Mouse (Mus musculus) midbrain, embryonic 15.5 days (tissue): ENCODE measurements at regions not wholly inside any gene's neighbourhood (a gene's known extent, or its start where the extent isn't known, plus 50 kb on each side); places are given as distances from the start of the nearest gene placed in this dataset.

ENCODE experiments used
- ATAC-seq: fragments of 200-750 bp; cut with Nextera tagmentation; replicated peaks from 2 replicates; pipeline ENCODE4 v1.8.0; 2017; ENCODE audit warnings: moderate TSS enrichment
- H3K27ac ChIP-seq: fragments of 300-500 bp; sonication (generic); 2 replicates; pipeline ENCODE4 v1.5.1; 2015; ENCODE audit warnings: mild to moderate bottlenecking, inconsistent platforms
- H3K27me3 ChIP-seq: fragments of 300-500 bp; sonication (generic); replicated peaks from 2 replicates; pipeline ENCODE4 v1.6.1; 2015; ENCODE audit warnings: inconsistent platforms
- H3K36me3 ChIP-seq: fragments of 300-500 bp; sonication (generic); replicated peaks from 2 replicates; pipeline ENCODE4 v1.6.1; 2015; ENCODE audit warnings: inconsistent platforms
- H3K4me1 ChIP-seq: fragments of 300-500 bp; sonication (generic); 2 replicates; pipeline ENCODE4 v1.6.1; 2015; ENCODE audit warnings: inconsistent platforms
- H3K4me2 ChIP-seq: fragments of 300-500 bp; sonication (generic); 2 replicates; pipeline ENCODE4 v1.6.1; 2015; ENCODE audit warnings: inconsistent platforms, mild to moderate bottlenecking, moderate library complexity
- H3K4me3 ChIP-seq: fragments of 300-500 bp; sonication (generic); 2 replicates; pipeline ENCODE4 v1.5.1; 2015; ENCODE audit warnings: mild to moderate bottlenecking, inconsistent platforms
- H3K9ac ChIP-seq: fragments of 300-500 bp; sonication (generic); 2 replicates; pipeline ENCODE4 v1.6.1; 2015; ENCODE audit warnings: mild to moderate bottlenecking, inconsistent platforms
- H3K9me3 ChIP-seq: fragments of 300-500 bp; sonication (generic); 2 replicates; pipeline ENCODE4 v1.6.1; 2016; ENCODE audit warnings: inconsistent platforms
- WGBS: fragments of 180-500 bp; shearing (Covaris S2); methylation state at CpG from one replicate; pipeline ENCODE4 v1.1.7; 2015; ENCODE audit warnings: mixed read lengths; 5-methylcytosine and 5-hydroxymethylcytosine counted together

DNA sequence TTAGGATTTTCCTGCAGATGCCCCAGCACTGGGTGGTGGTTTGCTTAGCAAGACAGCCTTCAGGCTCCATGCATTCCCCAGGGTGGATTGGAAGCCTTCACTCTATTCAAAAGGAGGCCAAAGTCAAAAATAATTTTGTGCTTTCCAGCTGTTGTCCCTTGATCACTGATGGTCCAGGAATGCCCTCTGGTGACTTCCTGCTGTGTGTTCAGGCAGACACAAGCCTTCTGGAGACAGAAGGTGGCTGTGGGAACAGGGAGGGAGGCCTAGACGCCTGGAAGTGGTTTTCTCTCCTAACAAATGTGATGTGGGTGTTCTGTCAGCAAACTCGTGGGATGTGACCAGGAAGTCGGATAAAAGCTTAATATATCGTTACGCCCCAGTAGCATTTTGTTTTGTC lies 81.3 kb downstream of the Atp6ap1l start:
- no peaks in the 10 kb centered on the region for H3K36me3 ChIP-seq
- H3K27me3 ChIP-seq, result no peaks in the 10 kb centered on the region
- no peak overlapping the region for H3K9ac ChIP-seq
- H3K4me3 ChIP-seq, result no peak overlapping the region
- no peaks in the 10 kb centered on the region for H3K9me3 ChIP-seq
- WGBS, result 74% methylated on average over 5 of the region's 5 CpGs
- no peaks in the 10 kb centered on the region for H3K4me1 ChIP-seq
- no peak for ATAC-seq
- no peak overlapping the region for H3K27ac ChIP-seq
- H3K4me2 ChIP-seq, result no peak overlapping the region

DNA sequence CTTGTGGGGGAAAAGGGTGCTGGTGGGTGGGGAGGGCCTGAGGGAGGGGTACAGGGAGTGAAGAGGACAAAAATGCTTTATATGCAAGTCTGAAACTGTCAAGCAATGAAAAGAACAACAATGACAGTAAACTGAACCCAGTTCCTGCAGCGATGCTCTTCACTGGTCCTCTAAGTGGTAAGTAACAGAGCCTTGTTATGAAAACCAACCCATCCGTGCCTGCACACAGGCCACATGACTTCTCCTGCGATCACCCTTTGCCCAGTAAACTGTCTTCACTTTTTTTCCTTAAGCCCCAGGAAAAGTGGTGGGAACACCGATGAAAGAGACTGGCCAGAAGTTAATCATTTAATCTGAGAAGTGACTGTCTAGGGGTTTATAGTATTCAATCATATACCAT lies 83.3 kb downstream of the Atp6ap1l start:
- no peak for ATAC-seq
- WGBS, result 83% methylated on average over 4 of the region's 4 CpGs
- Histone ChIP-seq H3K9me3 (no peaks in the 10 kb centered on the region), H3K36me3 (no peaks in the 10 kb centered on the region), H3K4me2 (no peak overlapping the region), H3K9ac (no peak overlapping the region), H3K4me1 (no peaks in the 10 kb centered on the region), H3K27me3 (no peaks in the 10 kb centered on the region), H3K4me3 (no peak overlapping the region), H3K27ac (no peak overlapping the region)

GRCm38 (mm10) chr13:90820453-90820852 lies 84.7 kb downstream of the Atp6ap1l start:
- 34% methylated on average over 3 of the region's 3 CpGs for WGBS

DNA sequence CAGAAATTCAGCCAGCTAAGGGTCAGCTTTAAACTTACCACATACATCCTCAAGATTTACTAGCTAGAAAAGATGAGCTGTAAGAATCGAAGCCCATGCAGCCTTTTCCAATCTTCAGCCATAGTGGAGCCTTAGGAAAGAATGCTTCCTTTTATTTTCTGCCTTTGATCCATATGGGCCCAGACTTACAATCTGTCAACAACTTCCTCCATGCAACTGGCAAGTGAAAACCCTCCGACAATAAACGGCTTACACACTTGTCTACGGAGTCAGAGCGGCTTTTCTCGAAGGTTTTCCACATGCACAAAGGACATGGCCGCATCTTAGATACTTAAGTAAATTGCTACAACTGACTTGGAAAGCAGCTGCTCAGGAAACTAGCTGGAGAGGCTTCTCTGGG lies 85.2 kb downstream of the Atp6ap1l start:
- Histone ChIP-seq H3K4me2 (no peak overlapping the region), H3K9ac (no peak overlapping the region), H3K4me3 (no peak overlapping the region), H3K27me3 (no peaks in the 10 kb centered on the region), H3K4me1 (no peaks in the 10 kb centered on the region), H3K27ac (no peak overlapping the region), H3K9me3 (no peaks in the 10 kb centered on the region), H3K36me3 (no peaks in the 10 kb centered on the region)
- WGBS, result 51% methylated on average over 7 of the region's 7 CpGs
- ATAC-seq, result no peak

More at GRCm38 (mm10) chr13:90820453-90820852, 84.7 kb downstream of the Atp6ap1l start:
- no peaks in the 10 kb centered on the region for H3K9me3 ChIP-seq
- no peak overlapping the region for H3K27ac ChIP-seq
- no peak overlapping the region for H3K4me2 ChIP-seq
- ATAC-seq, result no peak
- no peaks in the 10 kb centered on the region for H3K4me1 ChIP-seq
- no peak overlapping the region for H3K9ac ChIP-seq
- no peak overlapping the region for H3K4me3 ChIP-seq
- no peaks in the 10 kb centered on the region for H3K27me3 ChIP-seq
- no peaks in the 10 kb centered on the region for H3K36me3 ChIP-seq

GRCm38 (mm10) chr13:90814174-90814865 lies 90.8 kb downstream of the Atp6ap1l start:
- Histone ChIP-seq H3K4me3 (no peak overlapping the region), H3K27me3 (no peaks in the 10 kb centered on the region), H3K9me3 (no peaks in the 10 kb centered on the region), H3K9ac (no peak overlapping the region), H3K4me1 (no peaks in the 10 kb centered on the region), H3K36me3 (no peaks in the 10 kb centered on the region), H3K27ac (no peak overlapping the region), H3K4me2 (no peak overlapping the region)
- WGBS, result 77% methylated on average over 4 of the region's 4 CpGs
- no peak for ATAC-seq

DNA sequence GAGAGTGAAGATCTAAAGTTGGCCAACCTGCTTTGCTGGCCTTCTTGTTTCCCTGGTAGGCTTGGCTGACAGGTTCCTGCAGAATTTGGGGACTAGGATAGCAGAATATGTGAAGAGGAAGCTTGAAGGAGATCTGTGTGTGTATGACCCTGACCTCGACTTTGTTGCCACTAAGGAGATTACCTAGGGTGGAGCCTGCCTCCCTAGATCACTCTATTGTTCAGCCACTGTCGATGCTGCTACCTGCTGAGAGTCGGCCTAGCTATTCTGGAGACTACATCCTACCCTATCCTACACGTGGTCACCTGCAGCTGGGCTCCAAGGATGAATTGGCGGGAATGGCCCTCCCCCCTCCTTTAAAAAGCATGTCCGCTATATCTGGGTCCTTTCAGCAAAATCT lies 95.1 kb downstream of the Atp6ap1l start:
- WGBS, result 63% methylated on average over 6 of the region's 6 CpGs
- no peaks in the 10 kb centered on the region for H3K27me3 ChIP-seq
- no peaks in the 10 kb centered on the region for H3K36me3 ChIP-seq
- H3K4me2 ChIP-seq, result no peak overlapping the region
- no peaks in the 10 kb centered on the region for H3K9me3 ChIP-seq
- H3K9ac ChIP-seq, result no peak overlapping the region
- H3K27ac ChIP-seq, result no peak overlapping the region
- H3K4me3 ChIP-seq, result no peak overlapping the region
- ATAC-seq, result no peak
- no peaks in the 10 kb centered on the region for H3K4me1 ChIP-seq

DNA sequence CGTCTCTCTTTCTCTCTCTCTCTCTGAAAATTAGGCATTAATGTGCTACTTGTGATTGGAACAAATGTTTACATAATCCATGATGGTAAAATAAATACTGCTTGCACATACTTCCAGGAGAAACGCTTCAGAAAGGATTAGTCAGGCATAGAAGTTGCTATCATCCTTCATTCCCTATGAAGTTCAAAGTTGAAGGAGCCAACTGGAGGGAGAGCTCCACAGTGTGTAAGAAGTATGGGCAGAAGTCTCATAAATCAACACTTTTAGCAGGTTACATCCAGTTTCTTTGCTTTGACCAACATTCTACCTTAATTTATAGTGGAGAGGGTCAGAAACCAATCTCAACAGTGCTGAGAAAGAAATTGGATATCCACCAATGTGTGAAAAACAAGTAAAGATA lies 105.5 kb downstream of the Atp6ap1l start:
- no peak for ATAC-seq
- H3K4me1 ChIP-seq, result no peaks in the 10 kb centered on the region
- H3K27ac ChIP-seq, result no peak overlapping the region
- no peaks in the 10 kb centered on the region for H3K36me3 ChIP-seq
- H3K9ac ChIP-seq, result no peak overlapping the region
- no peak overlapping the region for H3K4me3 ChIP-seq
- no peaks in the 10 kb centered on the region for H3K27me3 ChIP-seq
- no peaks in the 10 kb centered on the region for H3K9me3 ChIP-seq
- 77% methylated on average over 2 of the region's 2 CpGs for WGBS
- H3K4me2 ChIP-seq, result no peak overlapping the region

DNA sequence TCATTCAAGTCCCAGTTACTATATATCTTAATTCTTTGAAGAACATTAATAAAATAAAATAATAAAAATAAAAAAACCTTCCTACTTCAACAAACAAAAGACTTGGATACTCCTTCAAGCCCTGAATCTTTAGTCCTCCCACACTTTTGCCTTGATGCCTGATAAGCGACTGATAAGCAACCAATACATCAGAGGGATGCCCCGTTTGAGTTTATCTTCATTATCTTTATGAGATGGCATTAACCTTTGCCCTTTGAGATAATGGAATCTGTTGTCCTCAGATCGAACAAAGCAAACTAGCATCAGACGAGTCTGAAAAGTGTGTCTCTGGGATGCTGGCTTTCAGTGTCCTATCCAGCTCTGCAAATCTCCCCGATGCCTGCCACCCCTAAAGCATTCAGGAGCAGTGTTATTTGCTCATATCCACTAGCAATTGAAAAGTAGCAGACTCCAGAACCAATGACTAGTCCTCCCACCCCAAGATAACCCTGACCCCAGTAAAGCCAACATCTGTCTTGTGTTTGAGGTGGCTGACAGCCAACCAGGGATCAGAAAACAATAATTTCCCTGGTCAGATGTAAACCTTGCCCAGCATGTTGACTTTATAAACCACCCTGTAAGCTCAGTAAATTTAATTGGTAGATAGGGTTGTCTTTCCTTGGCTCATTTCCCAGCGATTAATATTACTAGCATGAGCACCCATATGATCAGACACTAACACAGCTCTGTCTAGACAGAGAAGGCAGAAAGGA lies 106.2 kb downstream of the Atp6ap1l start:
- no peaks in the 10 kb centered on the region for H3K27me3 ChIP-seq
- H3K36me3 ChIP-seq, result no peaks in the 10 kb centered on the region
- no peak overlapping the region for H3K4me2 ChIP-seq
- no peak overlapping the region for H3K27ac ChIP-seq
- H3K4me3 ChIP-seq, result no peak overlapping the region
- H3K4me1 ChIP-seq, result no peaks in the 10 kb centered on the region
- H3K9me3 ChIP-seq, result no peaks in the 10 kb centered on the region
- WGBS, result 31% methylated on average over 6 of the region's 6 CpGs
- ATAC-seq, result no peak
- H3K9ac ChIP-seq, result no peak overlapping the region

DNA sequence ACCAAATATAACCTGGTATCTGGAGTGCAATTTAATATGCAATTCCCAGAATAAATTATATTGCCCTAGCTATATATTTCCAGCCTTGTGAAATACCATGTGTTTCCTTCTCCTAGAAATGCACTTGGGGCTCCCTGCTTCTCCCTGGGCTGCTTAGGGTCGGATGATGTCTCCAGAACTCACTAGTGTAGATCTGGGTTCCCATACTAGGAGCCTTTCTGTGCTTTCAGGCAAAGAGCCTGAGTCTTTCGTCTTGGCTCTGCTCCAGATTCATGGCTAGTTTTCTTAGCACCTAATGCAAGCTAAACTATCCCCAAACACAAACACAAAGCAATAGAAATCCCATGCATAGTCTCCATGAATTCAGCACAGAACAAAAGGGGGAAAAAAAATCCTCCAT lies 106.8 kb downstream of the Atp6ap1l start:
- no peak overlapping the region for H3K9ac ChIP-seq
- WGBS, result 66% methylated on average over 2 of the region's 2 CpGs
- no peak overlapping the region for H3K4me2 ChIP-seq
- H3K27me3 ChIP-seq, result no peaks in the 10 kb centered on the region
- no peaks in the 10 kb centered on the region for H3K9me3 ChIP-seq
- H3K27ac ChIP-seq, result no peak overlapping the region
- no peak overlapping the region for H3K4me3 ChIP-seq
- H3K36me3 ChIP-seq, result no peaks in the 10 kb centered on the region
- H3K4me1 ChIP-seq, result no peaks in the 10 kb centered on the region
- no peak for ATAC-seq

DNA sequence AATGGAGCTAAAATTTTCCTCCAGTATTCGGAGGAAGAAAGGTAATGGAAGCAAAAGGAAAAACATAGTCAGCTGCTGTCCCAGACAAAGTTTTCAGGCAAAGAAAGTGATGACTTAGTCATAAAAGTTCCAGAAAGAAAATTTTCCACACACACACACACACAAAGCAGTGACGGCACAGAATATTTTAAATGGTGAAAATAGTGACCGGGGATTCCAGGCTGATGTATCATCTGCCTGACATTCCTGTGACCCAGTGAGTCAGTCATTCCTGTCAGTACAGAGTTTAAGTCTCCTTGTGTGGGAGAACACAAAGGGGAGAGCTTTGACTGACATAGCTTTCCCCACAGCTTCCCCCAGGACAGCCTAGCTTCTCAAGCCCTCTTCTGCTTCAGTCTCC lies 107.9 kb downstream of the Atp6ap1l start:
- H3K4me1 ChIP-seq, result no peaks in the 10 kb centered on the region
- H3K4me2 ChIP-seq, result no peak overlapping the region
- WGBS, result 91% methylated on average over 3 of the region's 3 CpGs
- H3K36me3 ChIP-seq, result no peaks in the 10 kb centered on the region
- no peak for ATAC-seq
- H3K9me3 ChIP-seq, result no peaks in the 10 kb centered on the region
- no peak overlapping the region for H3K4me3 ChIP-seq
- H3K27me3 ChIP-seq, result no peaks in the 10 kb centered on the region
- no peak overlapping the region for H3K9ac ChIP-seq
- no peak overlapping the region for H3K27ac ChIP-seq

DNA sequence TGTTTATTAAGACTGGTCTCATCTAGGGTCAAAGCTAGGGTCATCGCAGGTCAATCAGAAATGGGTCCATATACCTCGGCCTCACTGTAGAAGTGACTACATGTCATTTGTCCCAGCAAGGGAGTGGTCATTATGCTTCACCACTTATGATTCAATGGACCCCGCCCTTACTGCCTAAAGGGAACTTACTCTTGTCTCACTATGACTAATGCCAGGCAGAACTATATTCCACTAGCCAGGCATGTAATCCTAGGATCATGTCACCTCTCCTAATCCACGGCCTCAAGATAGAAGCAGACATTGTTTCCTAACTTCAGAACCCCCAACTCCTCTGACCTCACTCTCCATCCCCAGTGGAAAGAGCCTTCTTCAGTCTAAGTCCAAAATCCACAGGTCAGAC lies 108.3 kb downstream of the Atp6ap1l start:
- Histone ChIP-seq H3K27ac (no peak overlapping the region), H3K27me3 (no peaks in the 10 kb centered on the region), H3K9ac (no peak overlapping the region), H3K36me3 (no peaks in the 10 kb centered on the region), H3K4me1 (no peaks in the 10 kb centered on the region), H3K4me2 (no peak overlapping the region), H3K9me3 (no peaks in the 10 kb centered on the region), H3K4me3 (no peak overlapping the region)
- ATAC-seq, result no peak
- WGBS, result 94% methylated on average over 4 of the region's 4 CpGs

- 89% methylated on average over 1 of the region's 1 CpGs for WGBS
These were observed 122.7 kb downstream of the Atp6ap1l start for GRCm38 (mm10) chr13:90782435-90782834.

GRCm38 (mm10) chr13:90781974-90782373 lies 123.2 kb downstream of the Atp6ap1l start:
- Histone ChIP-seq H3K9ac (no peak overlapping the region), H3K4me3 (no peak overlapping the region), H3K4me2 (no peak overlapping the region), H3K36me3 (no peaks in the 10 kb centered on the region), H3K9me3 (no peaks in the 10 kb centered on the region), H3K27me3 (no peaks in the 10 kb centered on the region), H3K27ac (no peak overlapping the region), H3K4me1 (no peaks in the 10 kb centered on the region)
- no peak for ATAC-seq
- WGBS, result 89% methylated on average over 2 of the region's 2 CpGs

More at GRCm38 (mm10) chr13:90782435-90782834, 122.7 kb downstream of the Atp6ap1l start:
- ATAC-seq, result no peak
- no peak overlapping the region for H3K27ac ChIP-seq
- no peaks in the 10 kb centered on the region for H3K4me1 ChIP-seq
- H3K36me3 ChIP-seq, result no peaks in the 10 kb centered on the region
- no peak overlapping the region for H3K4me2 ChIP-seq
- H3K4me3 ChIP-seq, result no peak overlapping the region
- H3K9ac ChIP-seq, result no peak overlapping the region
- no peaks in the 10 kb centered on the region for H3K9me3 ChIP-seq
- H3K27me3 ChIP-seq, result no peaks in the 10 kb centered on the region
